Mouse (Mus musculus): ENCODE measurements around the gene Tbx6. TPM values are rescaled to one million over a fixed set of nuclear protein-coding genes. Genes with fewer than 3 reads are reported as not detected.

Tbx6 gene
- polyA plus RNA-seq (2015; fragmentation: Nextera tagmentation; extraction: Ambion mirVana) = 0.53 and 0.64 TPM in 2 replicates

DNA sequence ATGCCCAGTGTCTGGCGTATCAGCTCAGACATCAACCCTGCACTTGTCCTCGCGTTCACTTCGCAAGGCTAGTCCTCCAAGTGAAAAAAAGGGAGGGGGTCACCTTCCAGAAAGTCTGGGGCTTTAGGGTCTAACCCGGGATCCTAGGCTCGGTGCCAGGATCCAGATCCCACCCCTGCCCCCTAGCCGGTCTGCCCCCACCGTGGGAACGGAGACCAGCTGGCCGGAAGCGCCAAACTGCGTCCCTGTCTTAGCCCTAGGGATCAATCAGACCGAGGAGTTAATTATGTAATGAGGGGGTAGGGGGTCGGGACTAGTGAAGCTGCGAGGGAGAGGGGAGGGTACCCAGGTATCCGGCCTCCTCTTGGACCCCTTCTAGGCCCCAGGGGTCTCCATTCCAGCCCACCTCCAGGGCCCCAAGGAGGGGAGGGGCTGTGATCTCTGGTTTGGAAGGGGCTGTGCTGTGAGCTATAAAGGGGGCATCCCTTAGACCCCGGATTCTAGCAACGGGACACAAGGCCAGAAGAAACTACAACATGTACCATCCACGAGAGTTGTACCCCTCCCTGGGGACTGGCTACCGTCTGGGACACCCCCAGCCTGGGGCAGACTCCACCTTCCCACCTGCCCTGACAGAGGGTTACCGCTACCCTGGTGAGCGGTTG is at the start of gene Tbx6:
Gene Tbx6 (plus strand): TSS at position 513 of the 665 bp plus-strand sequence.
- Histone ChIP-seq H3K27me3 (no peaks in the 10 kb centered on the region), H3K36me3 (peaks cover 44% of the 10 kb centered on the region), H3K27ac (peak within 1 kb of the TSS; percentile 79; the same call in 1 of the 2 replicates), H3K4me2 (replicated peaks) (peak within 1 kb of the TSS; percentile 94), H3K4me1 (peaks cover 35% of the 10 kb centered on the region), H3K9me3 (no peaks in the 10 kb centered on the region), H3K9ac (peak within 1 kb of the TSS; percentile 69), H3K4me3 (peak within 1 kb of the TSS; percentile 47)
- peak; percentile 6; the same call in 1 of the 2 replicates for ATAC-seq (ENCODE audit: low FRiP score, low read depth)
- WGBS = 5% methylated on average over 21 of the region's 22 CpGs

DNA sequence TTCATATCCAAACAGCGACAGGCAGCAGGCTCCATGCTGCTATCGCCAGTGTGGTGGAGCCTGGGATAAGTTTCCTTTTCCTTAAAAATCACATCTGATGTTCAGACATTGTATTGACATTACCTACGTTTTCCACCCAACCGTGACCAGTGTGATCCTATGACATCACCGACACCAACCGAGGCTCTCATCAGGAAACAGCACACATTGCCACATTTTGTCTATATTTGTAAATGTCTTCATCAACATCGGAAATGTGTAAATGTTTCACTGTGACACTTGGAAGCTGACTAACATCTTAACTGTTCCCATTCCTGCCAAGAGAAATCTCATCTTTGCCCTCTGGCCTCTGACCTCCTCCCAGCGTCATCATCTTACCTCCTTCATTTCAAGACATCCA is 45.2 kb upstream of the Tbx6 start:
- Histone ChIP-seq H3K4me3 (no peak overlapping the region), H3K36me3 (no peaks in the 10 kb centered on the region), H3K4me2 (replicated peaks) (no peak overlapping the region), H3K27ac (no peak overlapping the region), H3K4me1 (0 out of 2 replicates have a peak, but pooled peaks cover 3% of the 10 kb centered on the region), H3K9ac (no peak overlapping the region), H3K9me3 (no peaks in the 10 kb centered on the region), H3K27me3 (no peaks in the 10 kb centered on the region)
- ATAC-seq (ENCODE audit: low FRiP score, low read depth) = no peak
- 82% methylated on average over 8 of the region's 8 CpGs for WGBS

DNA sequence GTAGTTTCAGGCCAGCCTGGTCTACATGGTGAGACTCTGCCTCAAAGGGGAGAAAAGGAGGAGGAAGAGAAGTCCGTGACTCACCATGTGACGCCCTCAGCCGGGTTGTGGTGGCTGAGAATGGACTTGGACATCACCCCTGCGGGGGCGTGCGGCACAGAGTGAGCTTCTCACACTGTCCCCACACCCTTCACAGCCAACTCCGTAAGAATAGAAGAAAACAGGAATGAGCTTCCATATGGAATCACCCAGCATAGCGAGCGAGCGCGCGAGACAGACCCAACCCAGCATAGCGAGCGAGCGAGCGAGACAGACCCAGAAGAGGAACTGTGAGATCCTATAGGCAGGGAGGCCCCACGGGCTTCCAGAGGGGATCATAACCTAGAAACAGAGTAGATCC is 41.7 kb upstream of the Tbx6 start:
- no peak for ATAC-seq (ENCODE audit: low FRiP score, low read depth)
- Histone ChIP-seq H3K9ac (no peak overlapping the region), H3K4me1 (0 out of 2 replicates have a peak, but pooled peaks cover 4% of the 10 kb centered on the region), H3K4me2 (replicated peaks) (no peak overlapping the region), H3K9me3 (no peaks in the 10 kb centered on the region), H3K27ac (no peak overlapping the region), H3K36me3 (no peaks in the 10 kb centered on the region), H3K27me3 (no peaks in the 10 kb centered on the region), H3K4me3 (no peak overlapping the region)
- WGBS = 83% methylated on average over 17 of the region's 17 CpGs

DNA sequence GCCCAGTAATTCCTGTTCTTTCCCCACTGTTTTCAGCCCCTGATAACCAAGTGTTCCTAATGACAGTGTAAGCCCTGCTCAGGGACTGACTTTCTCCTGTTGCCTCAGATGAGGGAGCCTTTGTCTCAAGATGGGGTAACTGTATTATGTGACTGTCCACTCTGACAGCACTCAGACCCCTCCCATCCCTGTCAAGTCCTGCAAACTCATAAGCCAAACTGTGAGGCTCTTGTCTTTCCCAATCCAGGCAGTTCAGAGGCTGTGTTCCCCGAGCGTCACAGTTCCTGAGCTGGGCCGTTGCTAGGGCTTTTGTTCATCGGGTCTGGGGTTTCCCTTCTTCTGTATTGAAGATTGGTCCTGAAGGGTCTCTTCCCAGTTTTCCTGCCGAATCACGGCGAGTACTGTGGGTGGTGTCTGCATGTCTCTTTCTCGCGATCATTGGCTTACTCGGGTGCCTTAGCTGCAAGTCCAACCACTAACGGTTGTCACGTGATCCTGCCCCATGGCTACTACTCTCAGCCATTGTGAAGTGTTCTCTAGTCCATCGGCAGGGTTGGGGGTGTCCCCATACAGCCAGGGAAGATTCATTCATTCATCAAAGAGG is 41.0 kb upstream of the Tbx6 start:
- no peak overlapping the region for H3K9ac ChIP-seq
- H3K9me3 ChIP-seq = no peaks in the 10 kb centered on the region
- no peak for ATAC-seq (ENCODE audit: low FRiP score, low read depth)
- WGBS = 87% methylated on average over 13 of the region's 13 CpGs
- H3K27ac ChIP-seq = no peak overlapping the region
- H3K4me2 ChIP-seq (replicated peaks) = no peak overlapping the region
- H3K27me3 ChIP-seq = no peaks in the 10 kb centered on the region
- no peak overlapping the region for H3K4me3 ChIP-seq
- no peaks in the 10 kb centered on the region for H3K36me3 ChIP-seq
- 0 out of 2 replicates have a peak, but pooled peaks cover 6% of the 10 kb centered on the region for H3K4me1 ChIP-seq

DNA sequence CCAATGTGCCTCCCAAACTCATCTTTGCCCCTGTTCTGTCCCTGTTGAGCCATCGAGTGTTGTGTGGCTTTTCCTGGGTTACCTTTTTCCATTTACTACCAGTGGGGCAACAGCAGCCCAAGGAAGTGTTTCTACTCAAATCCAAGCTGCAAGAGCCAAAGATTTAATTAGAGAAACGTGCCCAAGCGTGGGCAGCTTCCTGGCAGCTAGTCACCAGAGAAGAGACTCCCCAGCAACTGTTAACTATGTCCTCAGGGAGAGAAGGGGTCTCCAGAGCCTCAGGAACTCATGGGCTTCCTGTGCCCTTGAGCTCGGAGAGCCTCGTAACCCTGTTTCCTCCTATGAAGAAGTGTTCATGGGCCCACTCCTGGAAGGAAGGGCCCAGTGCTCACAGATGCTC is 40.3 kb upstream of the Tbx6 start:
- WGBS = 56% methylated on average over 5 of the region's 5 CpGs
- no peak overlapping the region for H3K9ac ChIP-seq

DNA sequence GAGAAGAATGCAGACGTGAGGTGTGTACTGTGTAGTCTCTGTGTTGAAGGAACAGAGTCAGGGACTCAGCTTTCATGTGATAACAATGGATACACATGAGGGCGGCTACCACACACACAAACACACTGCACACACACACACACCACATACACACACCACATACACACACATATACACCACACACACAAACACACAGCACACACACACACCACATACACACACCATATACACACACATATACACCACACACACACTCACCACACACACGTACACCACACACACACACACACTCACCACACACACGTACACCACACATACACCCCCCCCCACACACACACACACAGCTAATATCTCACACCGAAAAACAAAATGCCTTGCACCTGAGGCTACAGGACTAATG is 39.8 kb upstream of the Tbx6 start:
- WGBS = 83% methylated on average over 5 of the region's 5 CpGs
- H3K4me2 ChIP-seq (replicated peaks) = no peak overlapping the region
- H3K9me3 ChIP-seq = no peaks in the 10 kb centered on the region
- H3K27ac ChIP-seq = no peak overlapping the region
- 0 out of 2 replicates have a peak, but pooled peaks cover 7% of the 10 kb centered on the region for H3K4me1 ChIP-seq
- H3K27me3 ChIP-seq = no peaks in the 10 kb centered on the region
- H3K9ac ChIP-seq = no peak overlapping the region
- no peak for ATAC-seq (ENCODE audit: low FRiP score, low read depth)
- H3K4me3 ChIP-seq = no peak overlapping the region
- no peaks in the 10 kb centered on the region for H3K36me3 ChIP-seq

More for the DNA sequence above, 40.3 kb upstream of the Tbx6 start:
- Histone ChIP-seq H3K9me3 (no peaks in the 10 kb centered on the region), H3K36me3 (no peaks in the 10 kb centered on the region), H3K4me2 (replicated peaks) (no peak overlapping the region), H3K4me1 (0 out of 2 replicates have a peak, but pooled peaks cover 6% of the 10 kb centered on the region), H3K27ac (no peak overlapping the region), H3K27me3 (no peaks in the 10 kb centered on the region), H3K4me3 (no peak overlapping the region)
- no peak for ATAC-seq (ENCODE audit: low FRiP score, low read depth)

DNA sequence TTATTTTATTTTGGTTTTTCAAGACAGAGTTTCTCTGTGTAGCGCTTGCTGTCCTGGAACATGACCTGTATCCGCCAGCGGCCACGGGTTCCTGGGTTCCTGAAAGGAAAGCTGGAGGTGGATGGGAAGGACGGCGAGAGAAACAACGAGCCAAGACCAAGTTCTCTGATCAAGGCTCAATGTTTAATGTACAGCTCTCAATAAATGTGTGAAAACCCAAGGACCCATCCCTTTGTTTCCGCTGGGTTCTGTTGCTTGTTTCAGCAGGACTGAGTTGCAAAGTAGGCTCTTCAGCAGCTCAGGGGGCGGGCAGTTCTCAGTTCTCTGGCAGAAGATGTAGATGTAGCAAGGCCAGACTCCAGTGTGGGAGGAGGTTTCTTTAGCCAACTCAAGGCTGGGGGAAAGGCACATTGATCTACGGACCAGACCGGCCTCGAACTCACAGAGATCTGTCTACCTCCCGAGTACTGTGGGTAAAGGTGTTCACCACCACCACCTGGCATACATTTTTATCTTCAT is 39.3 kb upstream of the Tbx6 start:
- 92% methylated on average over 13 of the region's 13 CpGs for WGBS
- peaks cover 13% of the 10 kb centered on the region; the same call in 1 of the 2 replicates for H3K4me1 ChIP-seq
- no peak for ATAC-seq (ENCODE audit: low FRiP score, low read depth)
- H3K4me3 ChIP-seq = no peak overlapping the region
- no peak overlapping the region for H3K27ac ChIP-seq
- no peaks in the 10 kb centered on the region for H3K36me3 ChIP-seq
- no peak overlapping the region for H3K9ac ChIP-seq
- H3K4me2 ChIP-seq (replicated peaks) = no peak overlapping the region
- H3K27me3 ChIP-seq = no peaks in the 10 kb centered on the region
- no peaks in the 10 kb centered on the region for H3K9me3 ChIP-seq

DNA sequence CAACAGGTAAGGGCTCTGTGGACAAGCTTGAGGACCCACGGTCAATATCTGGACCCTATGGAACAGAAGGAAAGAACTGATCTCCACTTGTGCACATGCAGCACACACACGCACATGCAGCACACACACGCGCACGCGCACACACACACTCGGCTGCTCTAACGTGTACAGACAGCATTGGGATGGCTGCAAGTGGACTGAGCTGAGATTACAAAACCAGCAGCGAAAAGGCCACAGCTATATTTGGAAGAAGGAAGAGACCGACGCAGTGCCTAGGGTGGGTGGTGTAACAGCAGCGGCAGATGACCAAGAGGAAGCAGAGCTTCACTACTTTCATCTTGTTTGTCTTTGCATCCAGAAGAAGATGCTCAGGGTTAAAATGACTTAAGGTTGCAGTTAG is 35.2 kb upstream of the Tbx6 start:
- Histone ChIP-seq H3K4me3 (no peak overlapping the region), H3K9me3 (no peaks in the 10 kb centered on the region), H3K27me3 (no peaks in the 10 kb centered on the region), H3K36me3 (no peaks in the 10 kb centered on the region), H3K4me1 (peaks cover 10% of the 10 kb centered on the region; the same call in 1 of the 2 replicates), H3K4me2 (replicated peaks) (no peak overlapping the region), H3K27ac (no peak overlapping the region), H3K9ac (no peak overlapping the region)
- no peak for ATAC-seq (ENCODE audit: low FRiP score, low read depth)
- 86% methylated on average over 12 of the region's 12 CpGs for whole genome bisulfite sequencing

DNA sequence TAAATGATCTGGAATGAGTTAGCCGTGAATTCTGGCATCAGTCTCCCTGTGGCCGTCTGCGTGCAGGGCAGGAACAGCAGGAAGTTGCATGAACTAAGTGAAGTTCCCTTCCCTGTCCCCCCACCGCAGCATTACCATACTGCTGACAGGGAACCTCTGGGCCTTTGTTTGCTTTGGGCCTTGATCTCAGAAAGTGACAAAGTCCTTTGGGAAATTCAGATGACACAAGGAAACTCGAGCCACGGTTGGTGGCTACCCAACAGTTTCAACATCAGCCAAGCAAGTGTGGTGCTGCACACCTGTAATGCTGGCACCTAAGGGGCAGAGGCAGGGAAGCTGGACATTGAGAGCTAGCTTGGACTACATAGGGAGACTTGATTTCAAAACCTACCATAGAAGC is 34.5 kb upstream of the Tbx6 start:
- 20% methylated on average over 6 of the region's 6 CpGs for WGBS
- no peak overlapping the region for H3K27ac ChIP-seq
- no peak overlapping the region; the same call in 1 of the 2 replicates for H3K9ac ChIP-seq
- H3K36me3 ChIP-seq = no peaks in the 10 kb centered on the region
- ATAC-seq (ENCODE audit: low FRiP score, low read depth) = no peak
- no peaks in the 10 kb centered on the region for H3K27me3 ChIP-seq
- H3K4me2 ChIP-seq (replicated peaks) = no peak overlapping the region
- H3K4me1 ChIP-seq = peaks cover 9% of the 10 kb centered on the region; the same call in 1 of the 2 replicates
- no peaks in the 10 kb centered on the region for H3K9me3 ChIP-seq
- no peak overlapping the region for H3K4me3 ChIP-seq

DNA sequence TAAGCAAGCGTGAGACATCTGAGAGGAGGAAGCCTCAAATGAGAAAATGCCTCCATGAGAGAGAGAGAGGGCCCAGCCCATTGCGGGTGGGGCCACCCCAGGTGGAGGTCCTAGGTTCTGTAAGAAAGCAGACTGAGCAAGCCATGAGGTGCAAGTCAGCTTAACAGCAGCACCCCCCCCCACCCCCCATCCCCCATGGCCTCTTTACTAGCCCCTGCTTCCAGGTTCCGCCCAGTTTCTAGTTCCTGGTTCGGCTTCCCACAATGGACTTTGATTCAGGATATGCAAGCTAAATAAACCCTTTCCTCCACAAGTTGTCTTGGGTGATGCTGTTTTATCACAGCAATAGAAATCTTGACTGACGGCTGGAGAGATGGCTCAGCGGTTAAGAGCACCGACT is 32.5 kb upstream of the Tbx6 start:
- Histone ChIP-seq H3K36me3 (no peaks in the 10 kb centered on the region), H3K9me3 (no peaks in the 10 kb centered on the region), H3K9ac (no peak overlapping the region), H3K27me3 (no peaks in the 10 kb centered on the region), H3K27ac (no peak overlapping the region), H3K4me3 (no peak overlapping the region), H3K4me1 (peaks cover 9% of the 10 kb centered on the region; the same call in 1 of the 2 replicates), H3K4me2 (replicated peaks) (no peak overlapping the region)
- no peak for ATAC-seq (ENCODE audit: low FRiP score, low read depth)
- 73% methylated on average over 7 of the region's 7 CpGs for WGBS

DNA sequence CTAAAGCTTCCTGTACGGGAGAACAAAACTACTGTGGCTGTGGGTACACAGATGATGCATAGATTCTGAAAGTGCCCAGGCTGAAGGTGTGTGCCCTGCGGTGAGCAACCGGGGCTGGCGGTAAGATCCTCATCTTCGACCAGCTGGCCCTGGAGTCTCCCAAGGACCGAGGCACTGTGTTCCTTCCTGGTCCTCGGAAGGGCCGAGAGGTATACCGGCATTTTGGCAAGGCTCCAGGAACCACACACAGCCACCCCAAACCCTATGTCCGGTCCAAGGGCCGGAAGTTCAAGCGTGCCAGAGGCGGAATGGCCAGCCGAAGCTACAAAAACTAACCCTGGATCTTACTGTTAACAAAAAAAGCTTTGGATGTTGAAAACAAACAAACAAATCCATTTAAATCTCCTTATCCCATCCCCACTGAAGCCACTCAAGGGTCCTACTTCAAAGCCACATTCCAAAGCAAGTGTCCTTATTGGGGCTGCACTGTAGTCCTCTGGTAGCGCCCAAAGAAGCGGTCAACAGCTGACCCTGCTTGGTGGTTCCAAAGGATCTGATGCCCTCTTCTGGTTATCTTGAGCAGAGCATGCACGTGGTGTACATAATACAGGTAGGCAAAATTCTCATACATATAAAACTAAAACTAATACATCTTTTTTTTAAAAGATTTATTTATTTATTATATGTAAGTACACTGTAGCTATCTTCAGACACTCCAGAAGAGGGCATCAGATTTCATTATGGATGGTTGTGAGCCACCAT is 31.5 kb upstream of the Tbx6 start:
- Histone ChIP-seq H3K4me2 (replicated peaks) (no peak overlapping the region), H3K9ac (no peak overlapping the region), H3K36me3 (no peaks in the 10 kb centered on the region), H3K9me3 (no peaks in the 10 kb centered on the region), H3K27ac (no peak overlapping the region), H3K27me3 (no peaks in the 10 kb centered on the region), H3K4me1 (peaks cover 8% of the 10 kb centered on the region; the same call in 1 of the 2 replicates), H3K4me3 (no peak overlapping the region)
- 96% methylated on average over 17 of the region's 17 CpGs for WGBS
- no peak for ATAC-seq (ENCODE audit: low FRiP score, low read depth)

DNA sequence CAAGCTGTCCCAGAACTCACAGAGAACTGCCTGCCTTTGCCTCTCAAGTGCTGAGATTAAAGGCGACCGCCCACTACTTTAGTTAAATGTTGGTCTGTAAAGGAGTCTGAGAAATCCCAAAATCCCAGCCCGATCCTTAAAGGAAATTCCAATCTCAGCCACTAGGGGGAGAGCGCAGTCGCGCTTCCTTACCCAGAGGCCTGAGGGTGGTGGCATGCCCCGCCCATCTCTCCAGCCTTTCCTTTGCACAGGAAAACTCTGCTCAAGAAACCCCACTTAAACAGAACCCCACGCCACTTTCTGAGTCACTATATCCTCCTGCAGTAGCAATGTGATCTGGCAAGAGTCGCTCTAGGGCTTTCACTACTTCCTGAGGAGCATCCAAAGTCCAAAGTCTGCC is 26.4 kb upstream of the Tbx6 start:
- Histone ChIP-seq H3K4me2 (replicated peaks) (peak overlapping the region; percentile 39), H3K27ac (peak overlapping the region; percentile 59), H3K9me3 (no peaks in the 10 kb centered on the region), H3K27me3 (no peaks in the 10 kb centered on the region), H3K9ac (peak overlapping the region; percentile 65; the same call in 1 of the 2 replicates), H3K4me1 (peaks cover 13% of the 10 kb centered on the region), H3K4me3 (no peak overlapping the region), H3K36me3 (no peaks in the 10 kb centered on the region)
- peak; percentile 58; the same call in 1 of the 2 replicates for ATAC-seq (ENCODE audit: low FRiP score, low read depth)
- 3% methylated on average over 9 of the region's 9 CpGs for WGBS

All from limb, embryonic 13.5 days (tissue).